Mouse (Mus musculus) stomach, postnatal 0 days (tissue): Measurements from ENCODE around the gene Psmd8.
A peak's percentile ranks its signal among the peaks of the same experiment; 100 is the strongest.

Experiments used
- CTCF ChIP-seq: IDR thresholded peaks from 2 replicates; pipeline ENCODE4 v1.5.1; 2016; ENCODE audit warnings: antibody characterized with exemption, low read depth, mild to moderate bottlenecking, moderate library complexity
- EP300 ChIP-seq: optimal IDR thresholded peaks from 2 replicates; pipeline ENCODE3; 2016; ENCODE audit warnings: antibody characterized with exemption

GRCm38 (mm10) chr7:29202577-29202976, 22.1 kb upstream of the Psmd8 start:
- TF ChIP-seq CTCF, result 0 out of 2 replicates have a peak, but pooled peaks have one; percentile 4
- TF ChIP-seq EP300, result no peak
